Mouse (Mus musculus): ENCODE results near the gene Dnajc11.

DNA sequence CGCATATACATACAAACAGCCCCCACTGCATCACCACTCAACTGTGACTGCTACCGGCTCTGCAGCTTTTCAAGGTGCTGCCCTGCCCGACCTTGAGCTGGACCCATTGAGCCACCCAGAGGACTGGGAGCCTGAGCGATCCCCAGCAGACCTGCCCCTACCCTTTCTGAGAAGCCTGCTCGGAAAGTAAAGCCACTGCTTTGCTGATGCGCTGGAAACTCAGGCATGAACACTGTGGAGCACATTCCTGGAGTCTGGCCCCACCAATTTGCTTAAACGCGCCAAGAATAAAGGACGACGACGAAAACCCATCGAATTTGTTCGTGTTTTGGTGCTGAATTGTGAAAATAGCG is 74.6 kb downstream of the Dnajc11 start:
- no peak for TF ChIP-seq CTCF (IDR thresholded peaks at IDR 0.05; ENCODE audit: extremely low read depth, insufficient read depth, low read length)
- no peak for TF ChIP-seq POLR2A (IDR thresholded peaks at IDR 0.05; ENCODE audit: extremely low read depth, insufficient read depth, low read length)

Data from cortical plate, adult 2 months (tissue).